Mouse (Mus musculus) ovary, adult 2 months (tissue): ENCODE measurements around the gene Cpeb4. TPM values are rescaled to one million over a fixed set of nuclear protein-coding genes. Genes with fewer than 3 reads are reported as not detected.

Source experiments
- polyA plus RNA-seq: library from polyadenylated mRNA; depleted of rRNA; stranded (reverse); fragments of >200 nt; gene quantifications from 2 replicates; pipeline ENCODE4 v1.2.3, GENCODE M21; 2012; rRNA removed

Gene Cpeb4
- polyA plus RNA-seq, result 1.9 and 4.9 TPM in 2 replicates

GRCm38 (mm10) chr11:31871911-31872310 is at the start of gene Cpeb4:
Cpeb4 (plus strand) TSS chr11:31872211.

GRCm38 (mm10) chr11:31965256-31966134 is 93.5 kb downstream of the Cpeb4 start, which contains the start of gene 4930524B15Rik:
4930524B15Rik (plus strand) TSS chr11:31965592.

Other genes starting within 250 kb of the Cpeb4 start
- 94.4 and 123 TPM in 2 replicates for gene Bod1, start 200.3 kb upstream of the Cpeb4 start, polyA plus RNA-seq
- not detected in 2 replicates for gene 4930524B15Rik, start 93.4 kb downstream of the Cpeb4 start, polyA plus RNA-seq
- gene Nsg2, start 128.3 kb downstream of the Cpeb4 start, polyA plus RNA-seq, result 0.78 and 2.1 TPM in 2 replicates